Mouse (Mus musculus): Measurements from ENCODE around the gene Tnfsf11.

- TF ChIP-seq ZC3H11A (IDR thresholded peaks at IDR 0.05; ENCODE audit: borderline replicate concordance, low read depth, low read length) (no peak), CHD2 (IDR thresholded peaks at IDR 0.05; ENCODE audit: low read depth, low read length) (no peak)
These were observed 39.9 kb upstream of the Tnfsf11 start for GRCm38 (mm10) chr14:78347715-78348114.
